Mouse (Mus musculus): Measurements from ENCODE around the gene Eif4a1.

DNA sequence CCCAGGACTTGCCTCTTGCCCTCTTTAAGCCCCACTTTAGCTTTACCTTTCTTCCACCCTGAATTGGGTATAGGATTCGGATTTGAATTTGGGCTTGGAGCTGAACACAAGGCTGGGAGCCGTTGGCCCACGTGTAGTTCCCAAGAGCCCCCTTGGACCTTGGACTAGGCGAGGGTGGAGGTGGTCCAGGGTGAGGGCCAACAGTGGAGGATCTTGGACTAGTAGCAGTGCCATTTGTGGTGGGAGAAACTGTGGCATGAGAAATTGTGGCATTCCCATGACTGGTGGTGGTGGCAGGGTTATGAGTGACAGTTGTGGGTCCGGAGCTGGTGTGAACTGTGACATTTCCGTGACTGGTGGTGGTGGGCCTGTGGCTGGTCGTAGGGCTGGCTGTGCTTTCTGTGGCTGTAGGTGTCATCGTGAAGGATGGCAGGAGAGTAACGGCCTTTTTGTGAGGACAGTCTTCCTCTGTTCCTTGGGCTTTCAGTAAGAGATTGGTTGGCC is 6.7 kb downstream of the Eif4a1 start:
- TF ChIP-seq CHD2 (IDR thresholded peaks at IDR 0.05; ENCODE audit: low read length) = no peak
- TF ChIP-seq ZKSCAN1 (IDR thresholded peaks at IDR 0.05; ENCODE audit: low read depth, low read length) = no peak
- TF ChIP-seq POLR2AphosphoS2 (IDR thresholded peaks at IDR 0.05; ENCODE audit: low read length) = no peak
- TF ChIP-seq JUND (IDR thresholded peaks at IDR 0.05; ENCODE audit: low read depth, low read length) = no peak
- TF ChIP-seq MYC (IDR thresholded peaks at IDR 0.05; ENCODE audit: low read depth, low read length) = no peak
- TF ChIP-seq POLR2A (IDR thresholded peaks at IDR 0.05; ENCODE audit: control insufficient read depth in 1 of 2, insufficient read depth in 1 of 2, low read depth in 1 of 2, low read length in 2 of 2, poor library complexity in 1 of 2) = no peak
- no peak for TF ChIP-seq CTCF (IDR thresholded peaks at IDR 0.05 in 2 of 3, conservative IDR thresholded peaks at IDR 0.05 in 1 of 3; ENCODE audit: control insufficient read depth in 1 of 3, insufficient read depth in 1 of 3, low read depth in 2 of 3, low read length in 3 of 3, poor library complexity in 1 of 3, severe bottlenecking in 1 of 3)
- no peak for TF ChIP-seq MAFK (IDR thresholded peaks at IDR 0.05; ENCODE audit: borderline replicate concordance, low read depth, low read length)
- no peak for TF ChIP-seq TCF12 (IDR thresholded peaks at IDR 0.05; ENCODE audit: low read depth, low read length)
- no peak for TF ChIP-seq MAX (IDR thresholded peaks at IDR 0.05; ENCODE audit: low read length)
- no peak for TF ChIP-seq EP300 (IDR thresholded peaks at IDR 0.05; ENCODE audit: low read depth in 1 of 2, low read length in 2 of 2)
- no peak for TF ChIP-seq USF1 (IDR thresholded peaks at IDR 0.05; ENCODE audit: low read depth, low read length)

Measured in MEL (cell line).